Mouse (Mus musculus) testis, postnatal 10 days (tissue): ENCODE data around the gene Kcnq1.

Experiments used
- DNase-seq: peaks from one replicate; pipeline ENCODE4 v3.0.0; 2021; ENCODE audit warnings: low spot score

Gene Kcnq1

GRCm38 (mm10) chr7:143093847-143094246 is 12.3 kb upstream of the Kcnq1 start:
- DNase-seq, result no peak

DNA sequence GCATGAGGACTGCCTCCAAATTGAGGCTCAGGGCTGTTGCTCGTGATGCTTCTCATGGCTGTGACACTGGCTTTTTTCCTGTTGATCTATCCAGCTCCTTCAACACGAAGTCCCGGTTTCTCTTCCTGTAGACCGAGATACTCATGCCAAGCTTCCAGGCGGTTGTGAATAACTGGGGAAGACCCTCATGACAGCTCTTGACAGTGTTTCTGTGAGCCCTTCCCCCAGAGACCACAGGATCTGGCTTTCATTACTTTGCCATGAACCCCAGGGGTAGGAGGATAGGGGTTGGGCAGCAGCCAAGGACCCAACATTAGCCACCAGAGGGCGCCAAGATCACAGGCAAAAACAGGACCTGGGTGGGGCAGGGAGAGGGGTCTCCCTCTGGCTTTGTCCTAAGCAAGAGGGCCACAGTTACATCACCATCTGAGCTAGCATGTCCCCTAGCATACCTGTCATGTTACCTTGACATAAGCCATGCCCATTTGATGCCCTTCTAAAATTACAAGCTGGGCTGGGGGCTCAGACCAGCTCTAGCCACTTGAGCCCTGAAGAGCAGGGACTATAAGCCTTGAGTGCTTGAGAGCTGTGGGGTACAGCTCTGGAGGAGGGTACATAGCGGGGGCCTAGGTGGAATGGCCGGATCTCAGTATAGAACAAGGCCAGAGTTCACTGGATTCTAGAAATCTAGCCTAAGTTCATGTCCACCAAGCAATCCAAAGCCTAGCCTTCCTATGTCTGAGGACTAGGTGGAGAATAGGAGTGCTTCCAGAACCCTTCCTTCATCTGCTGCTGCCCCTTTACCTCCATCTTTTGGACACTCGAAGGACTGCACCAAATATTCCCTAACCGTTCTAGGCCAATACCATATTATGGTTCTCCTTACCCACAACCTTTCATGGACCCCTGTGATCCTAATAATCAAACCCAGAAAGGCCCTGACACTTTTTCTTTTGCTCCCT is 11.3 kb upstream of the Kcnq1 start, which contains the start of gene Trpm5:
Gene Trpm5, minus strand, starts transcription at position 51 of the 962 bp plus-strand sequence.
- DNase-seq, result peak; percentile 84

GRCm38 (mm10) chr7:143095554-143095907 is 10.6 kb upstream of the Kcnq1 start:
- DNase-seq, result no peak

DNA sequence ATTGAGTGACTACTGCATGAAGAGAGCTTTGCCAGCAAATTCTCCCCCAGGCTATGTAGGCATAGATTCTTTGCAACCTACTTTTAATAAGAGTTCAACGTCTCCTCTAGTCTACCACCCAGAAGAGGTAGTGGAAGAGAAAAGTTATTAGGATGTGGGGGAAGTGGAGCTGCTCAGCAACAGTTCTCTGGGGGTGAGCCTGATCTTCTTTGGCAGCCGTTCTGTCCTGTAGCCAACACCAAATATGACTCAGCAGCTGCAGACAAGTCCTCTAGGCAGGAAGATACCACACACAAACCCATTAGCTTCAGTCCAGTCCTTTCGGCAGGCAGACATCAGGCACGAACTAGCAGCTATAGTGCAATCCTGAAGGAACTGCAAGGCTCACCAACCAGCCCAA is 5.4 kb upstream of the Kcnq1 start:
- DNase-seq, result no peak

DNA sequence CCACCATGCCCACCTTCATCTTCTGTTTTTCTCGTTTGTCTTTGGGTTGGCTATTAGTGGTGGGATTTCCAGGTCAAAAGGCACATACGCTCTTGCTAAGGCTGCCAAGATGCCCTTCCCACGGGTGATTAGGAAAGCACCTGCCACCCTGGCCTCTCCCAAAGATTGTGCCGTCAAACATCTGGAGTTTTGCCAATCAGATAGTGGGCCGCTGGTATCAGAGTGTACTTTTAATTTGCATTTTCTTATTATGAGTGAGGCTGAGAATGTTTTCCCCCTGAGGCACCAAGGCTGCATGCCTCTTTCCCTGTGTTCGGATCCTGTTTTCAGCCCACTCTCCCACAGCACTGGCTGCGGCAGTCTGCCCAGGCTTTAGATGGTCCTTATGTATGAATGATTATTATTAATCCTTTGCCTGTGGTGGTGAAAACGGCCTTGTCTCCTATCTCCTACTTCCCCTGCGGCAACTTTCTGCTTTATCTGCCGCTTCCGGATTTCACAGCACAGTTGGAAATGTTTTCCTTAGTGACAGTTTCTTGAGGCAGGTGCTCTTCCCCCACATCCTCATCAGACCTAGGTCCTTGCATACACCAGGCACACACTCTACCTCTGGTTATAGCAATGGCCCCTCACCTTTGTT is 784 bp upstream of the Kcnq1 start:
- DNase-seq, result no peak

DNA sequence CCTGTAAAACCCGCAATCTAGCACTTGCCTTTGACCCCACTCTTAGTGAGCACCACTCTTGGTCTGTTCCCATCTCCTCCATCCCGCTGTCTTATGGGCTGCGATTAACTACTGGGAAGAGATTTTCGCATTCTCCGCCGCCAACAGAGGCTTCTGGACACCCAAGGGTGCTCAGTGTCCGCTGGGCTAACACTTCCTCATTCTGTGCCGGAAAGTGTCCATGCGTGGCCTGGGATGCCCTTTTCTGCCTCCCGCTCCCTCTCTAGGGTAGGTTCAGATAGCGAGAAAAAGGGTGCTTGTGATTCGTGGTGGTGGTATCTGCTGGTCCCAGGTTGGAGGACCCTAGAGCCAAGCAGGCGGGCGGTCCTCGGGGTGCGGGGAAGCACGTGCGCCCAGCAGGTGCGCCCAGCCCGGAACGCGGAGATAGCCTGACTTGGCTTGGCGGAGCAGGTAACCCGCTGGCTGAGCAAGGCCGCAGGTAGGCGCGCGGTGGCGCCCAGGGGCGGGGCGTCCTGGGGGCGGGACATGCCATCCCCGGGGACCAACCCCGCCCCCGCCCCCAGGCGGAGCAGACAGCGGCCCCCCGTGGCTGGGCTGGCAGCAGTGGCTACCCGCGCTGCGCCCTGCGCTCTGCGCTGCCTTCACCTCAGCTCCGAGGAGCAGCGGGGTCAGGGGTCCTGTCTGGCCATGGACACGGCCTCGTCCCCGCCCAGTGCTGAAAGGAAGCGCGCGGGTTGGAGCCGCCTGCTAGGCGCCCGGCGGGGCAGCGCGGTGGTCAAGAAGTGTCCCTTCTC is 707 bp downstream of the Kcnq1 start:
- DNase-seq, result peak; percentile 63

- DNase-seq, result no peak
Observed at GRCm38 (mm10) chr7:143108200-143108599, 2.0 kb downstream of the Kcnq1 start.

GRCm38 (mm10) chr7:143108996-143109660 is 3.0 kb downstream of the Kcnq1 start:
- no peak for DNase-seq

GRCm38 (mm10) chr7:143109696-143110095 is 3.5 kb downstream of the Kcnq1 start:
- no peak for DNase-seq

GRCm38 (mm10) chr7:143110803-143111202 is 4.6 kb downstream of the Kcnq1 start:
- DNase-seq, result no peak

DNA sequence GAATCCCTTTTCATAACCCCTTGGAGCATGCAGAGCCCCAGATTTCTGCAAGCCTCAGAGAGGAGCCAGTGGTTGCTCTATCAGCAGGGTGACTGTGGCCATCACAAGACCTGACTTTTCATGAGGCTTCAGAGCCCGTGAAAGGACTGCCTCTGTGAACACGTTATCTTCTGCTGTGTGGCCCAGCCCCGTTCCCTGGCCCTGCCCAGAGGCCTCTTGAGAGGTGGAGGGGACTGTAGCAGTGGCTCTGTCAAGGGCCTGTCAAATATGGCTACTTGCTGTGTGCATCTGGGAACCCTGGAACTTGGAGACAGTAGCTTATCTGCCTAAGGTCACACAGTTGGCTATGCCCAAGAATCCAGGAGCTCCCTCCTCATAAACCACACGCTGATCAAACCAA is 5.6 kb downstream of the Kcnq1 start:
- no peak for DNase-seq

DNA sequence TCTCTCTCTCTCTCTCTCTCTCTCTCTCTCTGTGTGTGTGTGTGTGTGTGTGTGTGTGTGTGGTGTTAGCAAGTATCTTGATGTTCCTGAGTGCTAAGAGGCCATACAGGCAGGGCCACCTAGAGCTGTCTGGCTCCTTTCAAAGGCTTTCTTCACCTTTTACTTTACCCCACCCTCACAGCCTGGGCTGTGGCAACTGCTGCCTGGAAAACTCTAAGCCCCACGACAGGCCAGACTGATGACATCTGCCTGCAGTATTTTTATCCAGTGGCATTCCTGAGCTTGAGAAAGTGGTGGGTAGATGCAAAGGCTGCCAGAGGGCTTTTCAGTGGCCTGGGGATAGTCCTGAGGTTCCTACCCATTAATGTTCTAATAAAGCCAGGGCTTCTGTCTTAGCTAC is 6.2 kb downstream of the Kcnq1 start:
- no peak for DNase-seq

GRCm38 (mm10) chr7:143114773-143115172 is 8.6 kb downstream of the Kcnq1 start:
- no peak for DNase-seq

DNA sequence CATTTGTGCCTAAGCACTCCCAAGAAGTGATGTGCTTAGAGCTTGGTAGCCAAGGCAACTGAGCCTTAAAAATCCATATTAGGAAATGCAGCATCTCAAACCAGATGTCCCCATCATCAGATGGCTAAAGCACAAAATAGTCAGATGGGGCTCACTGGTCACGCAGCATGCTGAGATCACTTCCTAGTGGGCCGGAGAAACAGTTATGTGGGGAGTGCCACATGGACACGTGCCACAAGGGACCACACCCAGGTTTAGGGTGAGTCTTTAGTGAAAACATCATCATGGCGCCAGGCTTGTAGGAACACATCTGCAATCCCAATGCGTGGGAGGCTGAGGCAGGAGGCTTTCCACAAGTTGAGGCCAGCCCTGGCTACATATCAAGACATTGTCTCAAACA is 10.4 kb downstream of the Kcnq1 start:
- DNase-seq, result no peak

DNA sequence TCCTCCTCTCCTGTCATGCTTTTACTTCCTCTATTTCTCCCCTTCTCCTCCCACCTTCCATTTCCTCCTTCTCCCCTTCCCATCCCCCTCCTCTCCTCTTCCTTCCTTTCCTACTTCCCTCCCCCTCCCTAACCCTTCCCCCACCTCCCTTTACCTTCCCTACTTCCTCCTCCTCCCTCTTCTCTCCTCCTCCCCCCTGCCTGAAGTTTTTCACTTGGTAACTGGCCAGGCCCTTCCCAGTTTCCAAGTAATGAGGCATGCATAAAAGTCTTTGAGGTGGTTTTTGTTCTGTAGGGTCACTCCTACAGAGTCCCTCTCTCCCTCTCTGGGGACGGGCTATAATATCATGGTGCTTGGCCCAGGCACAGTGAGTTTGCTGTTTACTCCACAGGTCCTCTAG is 13.2 kb downstream of the Kcnq1 start:
- DNase-seq, result no peak

- no peak for DNase-seq
Observed at GRCm38 (mm10) chr7:143119826-143120225, 13.7 kb downstream of the Kcnq1 start.

- DNase-seq, result no peak
Observed at GRCm38 (mm10) chr7:143122191-143122590, 16.0 kb downstream of the Kcnq1 start.

GRCm38 (mm10) chr7:143123876-143124669 is 17.9 kb downstream of the Kcnq1 start:
- DNase-seq, result no peak

GRCm38 (mm10) chr7:143124902-143125301 is 18.7 kb downstream of the Kcnq1 start:
- DNase-seq, result no peak

DNA sequence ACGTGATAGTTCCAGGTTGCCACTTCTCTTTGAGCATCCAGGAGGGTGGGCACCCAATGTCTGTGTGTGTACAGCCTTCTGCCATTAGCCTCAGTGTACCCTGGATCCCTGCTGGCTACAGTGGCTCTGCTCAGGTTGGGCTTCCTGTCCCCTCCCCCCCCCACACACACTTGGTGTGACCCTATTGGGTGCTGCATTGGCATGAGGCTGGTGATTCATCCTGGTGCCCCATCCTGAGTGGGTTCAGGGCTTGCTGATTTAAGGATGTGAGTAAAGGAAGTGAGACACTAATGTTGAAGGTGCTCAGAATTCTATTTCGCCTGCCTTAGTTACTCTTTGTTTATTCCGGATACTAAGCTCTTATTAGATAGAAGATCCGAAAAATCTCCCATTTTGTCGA is 26.7 kb downstream of the Kcnq1 start:
- no peak for DNase-seq

GRCm38 (mm10) chr7:143136125-143136524 is 30.0 kb downstream of the Kcnq1 start:
- DNase-seq, result no peak
